Comparison of ENCODE assay signal across 16 mouse cellular contexts in genomic region chr12:70863281-70863680, GRCm38 (mm10).
"Had no signal": no experiment of that assay in that cellular context is flagged by ENCODE, and none has a peak within 500 bp of the region (broad histone marks: within the 10 kb centered on the region; RNA-seq: fewer than 3 reads in every experiment).

No protein-coding gene starts in this region.

- DNase-seq: lung, postnatal 14 days; lung, postnatal 36 days; right cerebral cortex, postnatal 14 days; thymus, adult 2 months; thymus, postnatal 25 days; thymus, postnatal 4 days had no signal

- ATAC-seq: lung, postnatal 0 days; midbrain, embryonic 13.5 days; midbrain, embryonic 15.5 days had no signal

- H3K9ac ChIP-seq: lung, embryonic 15.5 days; midbrain, embryonic 13.5 days; midbrain, embryonic 15.5 days; neural tube, embryonic 12.5 days; stomach, embryonic 15.5 days had no signal

- H3K36me3 ChIP-seq: midbrain, embryonic 13.5 days; midbrain, embryonic 15.5 days; neural tube, embryonic 12.5 days; stomach, embryonic 15.5 days had no signal

- H3K27ac ChIP-seq: lung, embryonic 15.5 days; macrophage; midbrain, embryonic 13.5 days; midbrain, embryonic 15.5 days; neural tube, embryonic 12.5 days; stomach, embryonic 15.5 days; stomach, postnatal 0 days had no signal

- H3K27me3 ChIP-seq: lung, embryonic 15.5 days; megakaryocyte, embryonic 14.5 days; midbrain, embryonic 13.5 days; midbrain, embryonic 15.5 days; neural tube, embryonic 12.5 days; stomach, embryonic 15.5 days had no signal

- H3K4me2 ChIP-seq: lung, embryonic 15.5 days; midbrain, embryonic 11.5 days; midbrain, embryonic 13.5 days; midbrain, embryonic 15.5 days; neural tube, embryonic 12.5 days; stomach, embryonic 15.5 days had no signal

- H3K9me3 ChIP-seq: lung, embryonic 15.5 days; megakaryocyte, embryonic 14.5 days; midbrain, embryonic 13.5 days; midbrain, embryonic 15.5 days; neural tube, embryonic 12.5 days; stomach, embryonic 15.5 days had no signal

- H3K4me1 ChIP-seq: neural tube, embryonic 12.5 days; stomach, embryonic 15.5 days had no signal

- H3K4me3 ChIP-seq: lung, embryonic 15.5 days; megakaryocyte, embryonic 14.5 days; midbrain, embryonic 13.5 days; midbrain, embryonic 15.5 days; neural tube, embryonic 12.5 days; stomach, embryonic 15.5 days had no signal
